Mouse (Mus musculus) bone marrow, adult 2 months (tissue): ENCODE measurements around the gene Dmap1. TPM values are rescaled to one million over a fixed set of nuclear protein-coding genes. Genes with fewer than 3 reads are reported as not detected.

ENCODE experiments used
- H3K27ac ChIP-seq: fragments of 200-500 bp; 2 replicates; pipeline ENCODE4 v1.5.1; 2012; ENCODE audit warnings: low read depth, mild to moderate bottlenecking, control low read depth, inconsistent platforms, low read length; ENCODE audit not compliant: control insufficient read depth, poor library complexity, insufficient read depth
- H3K4me1 ChIP-seq: fragments of 200-500 bp; 2 replicates; pipeline ENCODE4 v1.6.1; 2011; ENCODE audit warnings: low read length; ENCODE audit not compliant: control insufficient read depth, insufficient read depth
- H3K4me3 ChIP-seq: fragments of 200-500 bp; replicated peaks from 2 replicates; pipeline ENCODE3; 2011; ENCODE audit warnings: mild to moderate bottlenecking, low read depth, low read length, control low read depth; ENCODE audit not compliant: control insufficient read depth
- CTCF ChIP-seq: fragments of 200-500 bp; IDR thresholded peaks from 2 replicates; pipeline ENCODE4 v1.5.1; 2011; ENCODE audit warnings: low read length, control low read depth; ENCODE audit not compliant: control insufficient read depth, insufficient read depth
- POLR2A ChIP-seq: fragments of 200-500 bp; IDR thresholded peaks from 2 replicates; pipeline ENCODE4 v1.6.1; 2011; ENCODE audit warnings: low read depth, mild to moderate bottlenecking, control low read depth, low read length, borderline replicate concordance; ENCODE audit not compliant: control insufficient read depth
- WGBS: fragments of 180-500 bp; shearing (Covaris S2); methylation state at CpG from one replicate; pipeline ENCODE4 v1.1.7; 2018; 5-methylcytosine and 5-hydroxymethylcytosine counted together
- polyA plus RNA-seq: library from polyadenylated mRNA; stranded (reverse); fragments of >200 nt; gene quantifications from 2 replicates; pipeline ENCODE4 v1.2.4, GENCODE M21; 2011; ENCODE audit warnings: low replicate concordance; ENCODE audit not compliant: missing spikeins, insufficient read depth, insufficient read length

Dmap1 gene
- polyA plus RNA-seq, 1 experiment = 29.7 TPM

GRCm38 (mm10) chr4:117652727-117653126, 29.3 kb downstream of the Dmap1 start:
- Histone ChIP-seq H3K4me1 (no peaks in the 10 kb centered on the region), H3K27ac (no peak overlapping the region), H3K4me3 (no peak overlapping the region)
- TF ChIP-seq POLR2A (no peak), CTCF (no peak)
- WGBS = 78% methylated on average over 5 of the region's 5 CpGs

- Histone ChIP-seq H3K4me3 (no peak overlapping the region), H3K27ac (no peak overlapping the region), H3K4me1 (no peaks in the 10 kb centered on the region)
- 87% methylated on average over 8 of the region's 8 CpGs for WGBS
- no peak for TF ChIP-seq POLR2A
- TF ChIP-seq CTCF = no peak
Observed at GRCm38 (mm10) chr4:117651626-117652101, 30.4 kb downstream of the Dmap1 start.

- TF ChIP-seq CTCF (no peak), POLR2A (no peak)
- no peak overlapping the region for H3K4me3 ChIP-seq
- WGBS = 85% methylated on average over 23 of the region's 23 CpGs
Observed at GRCm38 (mm10) chr4:117646926-117647755, 34.9 kb downstream of the Dmap1 start.

GRCm38 (mm10) chr4:117646496-117646895, 35.6 kb downstream of the Dmap1 start:
- no peak for TF ChIP-seq POLR2A
- no peak for TF ChIP-seq CTCF
- no peak overlapping the region for H3K4me3 ChIP-seq
- H3K27ac ChIP-seq = no peak overlapping the region
- H3K4me1 ChIP-seq = no peaks in the 10 kb centered on the region
- 72% methylated on average over 8 of the region's 8 CpGs for WGBS

More at GRCm38 (mm10) chr4:117646926-117647755, 34.9 kb downstream of the Dmap1 start:
- Histone ChIP-seq H3K4me1 (no peaks in the 10 kb centered on the region), H3K27ac (no peak overlapping the region)

GRCm38 (mm10) chr4:117645859-117646258, 36.2 kb downstream of the Dmap1 start:
- no peaks in the 10 kb centered on the region for H3K4me1 ChIP-seq

GRCm38 (mm10) chr4:117645031-117645435, 37.0 kb downstream of the Dmap1 start:
- TF ChIP-seq POLR2A (no peak), CTCF (no peak)
- no peak overlapping the region for H3K4me3 ChIP-seq
- no peak overlapping the region for H3K27ac ChIP-seq
- no peaks in the 10 kb centered on the region for H3K4me1 ChIP-seq
- WGBS = 87% methylated on average over 22 of the region's 22 CpGs

More at GRCm38 (mm10) chr4:117645859-117646258, 36.2 kb downstream of the Dmap1 start:
- Histone ChIP-seq H3K4me3 (no peak overlapping the region), H3K27ac (no peak overlapping the region)
- WGBS = 83% methylated on average over 2 of the region's 2 CpGs
- no peak for TF ChIP-seq CTCF
- no peak for TF ChIP-seq POLR2A

- TF ChIP-seq CTCF (no peak), POLR2A (no peak)
- 77% methylated on average over 1 of the region's 1 CpGs for WGBS
- H3K27ac ChIP-seq = no peak overlapping the region
- H3K4me3 ChIP-seq = no peak overlapping the region
- H3K4me1 ChIP-seq = no peaks in the 10 kb centered on the region
Observed at GRCm38 (mm10) chr4:117641804-117642203, 40.3 kb downstream of the Dmap1 start.

GRCm38 (mm10) chr4:117640925-117641703, 41.0 kb downstream of the Dmap1 start:
- 96% methylated on average over 1 of the region's 1 CpGs for WGBS
- TF ChIP-seq POLR2A = no peak
- no peak for TF ChIP-seq CTCF
- no peaks in the 10 kb centered on the region for H3K4me1 ChIP-seq
- H3K27ac ChIP-seq = no peak overlapping the region
- no peak overlapping the region for H3K4me3 ChIP-seq
